Mouse (Mus musculus) gastrocnemius, postnatal 4 days (tissue): ENCODE measurements around the gene Ano10. TPM values are rescaled to one million over a fixed set of nuclear protein-coding genes. Genes with fewer than 3 reads are reported as not detected.
"Not testable (repeated sequence)": the region's sequence is repeated elsewhere in the genome, so short reads cannot be mapped to it uniquely, and the experiment has no call there.

Experiments used
- DNase-seq, 2 experiments: peaks; one replicate each; pipeline ENCODE4 v3.0.0; 2021 to 2022; ENCODE audit warnings: low spot score in 2 of 2, mixed read lengths in 2 of 2
- total RNA-seq, 2 experiments: library from RNA; stranded (reverse); gene quantifications; 2 replicates each; pipeline ENCODE4 v1.2.3; 2021

Gene Ano10
- total RNA-seq, 2 experiments from 2014 or later = 55.9 to 57.0 TPM

- DNase-seq = no peak
These were observed 121.5 kb downstream of the Ano10 start for GRCm38 (mm10) chr9:122172612-122173186.

GRCm38 (mm10) chr9:122169901-122170300 is 124.3 kb downstream of the Ano10 start:
- DNase-seq = no peak

GRCm38 (mm10) chr9:122167719-122168118 is 126.5 kb downstream of the Ano10 start:
- DNase-seq = not testable (repeated sequence)

- no peak for DNase-seq
These were observed 129.7 kb downstream of the Ano10 start for GRCm38 (mm10) chr9:122164535-122164934.

GRCm38 (mm10) chr9:122157079-122157441 is 137.2 kb downstream of the Ano10 start:
- no peak for DNase-seq

GRCm38 (mm10) chr9:122156389-122157078 is 137.7 kb downstream of the Ano10 start:
- no peak for DNase-seq

- DNase-seq = no peak
These were observed 139.0 kb downstream of the Ano10 start for GRCm38 (mm10) chr9:122155193-122155592.

- DNase-seq = no peak
These were observed 140.8 kb downstream of the Ano10 start for GRCm38 (mm10) chr9:122153436-122153835.

GRCm38 (mm10) chr9:122152501-122152900 is 141.7 kb downstream of the Ano10 start:
- DNase-seq = no peak

- no peak for DNase-seq
These were observed 142.2 kb downstream of the Ano10 start for GRCm38 (mm10) chr9:122152063-122152462.

GRCm38 (mm10) chr9:122149997-122150826 is 144.0 kb downstream of the Ano10 start:
- no peak for DNase-seq

GRCm38 (mm10) chr9:122148356-122148755 is 145.9 kb downstream of the Ano10 start:
- no peak for DNase-seq

- DNase-seq = no peak
These were observed 147.9 kb downstream of the Ano10 start for GRCm38 (mm10) chr9:122146124-122146870.

- DNase-seq = no peak
These were observed 148.5 kb downstream of the Ano10 start for GRCm38 (mm10) chr9:122145677-122146076.

- DNase-seq = no peak
These were observed 149.4 kb downstream of the Ano10 start for GRCm38 (mm10) chr9:122144776-122145175.

GRCm38 (mm10) chr9:122143219-122143618 is 151.0 kb downstream of the Ano10 start:
- no peak for DNase-seq

- DNase-seq = no peak
These were observed 155.0 kb downstream of the Ano10 start for GRCm38 (mm10) chr9:122139236-122139635.

GRCm38 (mm10) chr9:122138371-122139029 is 155.7 kb downstream of the Ano10 start:
- no peak for DNase-seq

- DNase-seq = no peak
These were observed 156.3 kb downstream of the Ano10 start for GRCm38 (mm10) chr9:122137960-122138359.

- DNase-seq = no peak
These were observed 158.4 kb downstream of the Ano10 start for GRCm38 (mm10) chr9:122135885-122136170.
